Mouse (Mus musculus) c-Kit-positive CD71-negative TER-119-negative erythroid progenitor cells, embryonic 14.5 days (primary cell): Measurements from ENCODE around the gene Dgki.

Experiments used
- DNase-seq: peaks from one replicate; pipeline ENCODE4 v3.0.0-alpha.2; 2013; ENCODE audit warnings: low read depth

The Dgki gene

GRCm38 (mm10) chr6:36845288-36845687 is 454.7 kb downstream of the Dgki start:
- DNase-seq, result no peak

- DNase-seq, result no peak
These were observed 455.7 kb downstream of the Dgki start for GRCm38 (mm10) chr6:36844258-36844657.

- DNase-seq, result no peak
These were observed 456.9 kb downstream of the Dgki start for GRCm38 (mm10) chr6:36843031-36843488.

- DNase-seq, result no peak
These were observed 457.7 kb downstream of the Dgki start for GRCm38 (mm10) chr6:36842101-36842922.

GRCm38 (mm10) chr6:36841701-36842100 is 458.3 kb downstream of the Dgki start:
- no peak for DNase-seq

GRCm38 (mm10) chr6:36841174-36841573 is 458.8 kb downstream of the Dgki start:
- DNase-seq, result no peak

GRCm38 (mm10) chr6:36838747-36839146 is 461.2 kb downstream of the Dgki start:
- no peak for DNase-seq

- no peak for DNase-seq
These were observed 464.6 kb downstream of the Dgki start for GRCm38 (mm10) chr6:36835351-36835750.

DNA sequence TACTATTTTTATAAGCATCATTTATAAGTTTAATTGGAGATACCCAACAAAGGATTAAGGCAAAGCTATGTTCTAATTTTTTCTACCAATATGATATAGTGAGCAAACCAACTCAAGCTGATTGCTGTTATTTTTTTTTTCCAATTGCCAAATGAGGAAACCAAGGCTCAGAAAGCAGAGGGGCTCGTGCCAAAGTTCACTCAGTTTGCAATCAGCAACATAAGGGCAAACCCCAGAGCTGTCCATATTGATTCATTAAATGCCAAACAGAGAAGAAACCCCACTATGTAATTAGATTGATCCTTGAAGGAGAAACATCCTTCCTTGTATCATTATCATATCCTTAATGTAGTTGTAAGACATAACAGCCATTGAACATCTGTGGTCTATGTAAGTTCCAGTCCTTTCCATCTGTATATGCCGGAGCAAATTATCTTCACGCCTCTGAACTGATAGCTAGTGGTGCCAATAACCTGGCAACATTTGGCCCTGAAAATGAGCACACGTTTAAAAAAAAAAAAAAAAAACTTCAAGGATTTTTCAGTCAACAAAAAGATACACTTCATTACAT is 465.2 kb downstream of the Dgki start:
- DNase-seq, result no peak

GRCm38 (mm10) chr6:36832681-36833080 is 467.3 kb downstream of the Dgki start:
- no peak for DNase-seq

GRCm38 (mm10) chr6:36832207-36832606 is 467.8 kb downstream of the Dgki start:
- no peak for DNase-seq

DNA sequence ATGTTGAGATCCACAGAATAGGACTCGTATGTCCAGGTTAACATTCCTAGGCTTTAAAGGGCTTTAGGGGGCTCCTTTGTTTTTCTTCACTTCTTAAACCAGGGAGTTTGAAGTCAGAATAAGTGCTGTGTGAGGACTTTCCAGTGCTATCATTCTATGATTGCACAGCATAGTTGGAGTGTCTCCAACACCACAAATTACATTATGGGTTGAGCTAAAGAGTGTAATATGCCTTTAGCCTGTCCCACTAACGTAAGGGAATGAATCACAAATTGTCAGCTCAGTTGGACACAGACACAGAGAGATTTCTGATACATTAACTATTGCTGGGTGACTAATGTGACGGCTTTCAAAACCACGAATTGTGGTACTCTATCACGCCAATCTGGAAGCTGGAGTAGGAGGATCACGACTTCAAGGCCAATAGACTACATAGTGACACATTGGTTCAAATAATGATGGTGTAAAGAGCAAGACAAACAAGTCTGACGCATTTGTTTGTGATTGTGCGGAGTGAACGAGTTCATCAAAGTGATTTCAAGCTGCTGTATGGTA is 469.5 kb downstream of the Dgki start:
- DNase-seq, result no peak

- no peak for DNase-seq
These were observed 480.3 kb downstream of the Dgki start for GRCm38 (mm10) chr6:36819784-36820050.

GRCm38 (mm10) chr6:36819019-36819783 is 480.8 kb downstream of the Dgki start:
- DNase-seq, result no peak

GRCm38 (mm10) chr6:36818281-36819018 is 481.5 kb downstream of the Dgki start:
- no peak for DNase-seq

DNA sequence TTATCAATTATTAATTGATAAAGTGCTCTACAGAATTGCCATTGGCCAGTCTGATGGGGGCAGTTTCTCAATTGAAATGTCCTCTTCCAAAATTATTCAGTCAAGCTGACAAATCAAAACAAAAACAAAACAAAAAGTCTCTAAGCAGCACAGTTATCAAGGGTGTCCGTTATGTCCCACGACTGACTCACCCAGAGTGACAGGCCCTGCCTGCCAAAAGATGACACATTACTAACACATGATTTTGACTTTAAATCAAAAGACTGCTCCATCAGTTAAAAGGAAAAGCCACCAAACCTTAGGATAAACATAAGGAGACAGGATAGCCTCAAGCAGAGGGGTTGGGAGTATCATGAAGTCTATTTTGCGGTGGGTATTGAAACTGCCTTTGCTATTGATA is 483.3 kb downstream of the Dgki start:
- DNase-seq, result no peak

GRCm38 (mm10) chr6:36815992-36816391 is 484.0 kb downstream of the Dgki start:
- no peak for DNase-seq

GRCm38 (mm10) chr6:36812666-36813515 is 487.1 kb downstream of the Dgki start:
- DNase-seq, result no peak

DNA sequence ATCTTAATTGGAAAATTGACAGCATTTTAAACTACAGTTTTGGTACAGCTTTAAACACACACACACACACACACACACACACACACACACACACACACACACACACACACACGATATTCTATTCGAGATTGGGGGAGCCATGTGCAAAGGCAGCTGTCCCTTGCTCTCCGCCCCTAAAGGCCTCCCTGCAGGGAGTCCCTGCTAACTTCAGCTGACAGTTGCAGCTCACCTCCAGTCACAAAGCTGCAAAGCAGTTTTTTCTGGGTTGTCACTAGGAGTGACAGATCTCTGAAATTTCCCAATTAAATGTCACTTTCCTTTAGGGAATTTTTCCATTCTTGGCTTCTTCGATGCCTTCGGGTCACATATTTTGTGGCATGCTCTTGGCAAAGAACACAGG is 489.5 kb downstream of the Dgki start:
- no peak for DNase-seq

DNA sequence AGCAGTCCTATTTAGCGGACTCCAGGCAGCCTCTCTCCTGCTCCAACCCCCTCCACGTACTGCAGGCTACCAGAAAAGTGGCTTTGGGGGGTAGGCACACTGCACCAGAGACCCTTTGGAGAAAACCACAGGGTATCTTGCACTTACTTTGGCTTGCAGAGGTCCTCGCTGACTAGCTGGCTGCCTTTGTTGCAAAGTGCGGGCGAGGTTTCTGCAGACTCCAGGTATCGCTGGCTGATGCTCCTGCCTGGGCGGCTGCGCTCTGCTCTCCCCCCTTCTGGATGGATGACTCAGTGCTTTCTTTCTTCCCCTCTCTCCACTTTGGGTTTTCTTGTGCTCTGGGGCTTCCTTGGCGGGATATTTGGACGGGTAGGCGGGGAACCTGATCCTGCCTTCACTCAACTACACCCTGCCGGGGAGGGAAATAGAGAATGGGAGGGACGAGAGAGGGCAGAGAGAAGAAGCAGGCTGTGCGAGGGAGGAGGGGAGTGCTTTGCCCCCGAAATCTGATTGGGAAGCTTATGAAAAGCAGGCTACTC is 490.2 kb downstream of the Dgki start, which contains the start of gene Ptn:
TSS of gene Ptn (minus strand) at position 474 of the 539 bp plus-strand sequence.
- no peak for DNase-seq

DNA sequence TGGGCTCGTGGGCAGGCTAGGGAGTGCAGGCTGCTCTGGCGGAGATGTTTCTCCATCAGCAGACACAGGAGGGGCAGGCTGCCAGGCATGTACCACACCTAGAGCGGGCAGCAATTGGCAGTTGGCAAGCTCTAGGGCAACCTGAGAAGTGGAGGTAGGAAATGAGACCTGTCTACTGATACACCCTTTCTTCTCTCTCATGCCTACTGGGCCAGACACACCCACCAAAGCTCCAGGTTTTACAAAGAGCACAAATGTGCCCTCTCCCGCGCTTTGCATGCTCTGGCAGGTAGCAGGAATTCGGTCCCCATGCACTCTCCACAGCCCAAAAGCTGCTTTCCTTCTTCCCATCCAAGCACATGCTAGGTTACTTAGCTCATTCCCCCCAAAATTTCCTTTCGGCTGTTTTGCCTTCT is 490.7 kb downstream of the Dgki start:
- no peak for DNase-seq
